Mouse (Mus musculus): ENCODE results near the gene Pcbp3. TPM values are rescaled to one million over a fixed set of nuclear protein-coding genes. Genes with fewer than 3 reads are reported as not detected.
"Not testable (repeated sequence)": the region's sequence is repeated elsewhere in the genome, so short reads cannot be mapped to it uniquely, and the experiment has no call there.

Gene Pcbp3
- polyA plus RNA-seq, 1 experiment from 2014 or later, result 18.9 TPM

GRCm38 (mm10) chr10:76978042-76978441 is 16.4 kb upstream of the Pcbp3 start:
- no peaks in the 10 kb centered on the region for H3K4me1 ChIP-seq (ENCODE audit: control insufficient read depth, insufficient read depth, low read length)
- no peak for ATAC-seq (ENCODE audit: low read depth)
- peaks cover 3% of the 10 kb centered on the region; the same call in 1 of the 2 replicates for H3K9me3 ChIP-seq (ENCODE audit: control insufficient read depth, low read length)
- no peak overlapping the region for H3K4me3 ChIP-seq (ENCODE audit: low read depth, low read length)
- 23% methylated on average over 2 of the region's 2 CpGs for WGBS
- no peaks in the 10 kb centered on the region for H3K36me3 ChIP-seq (ENCODE audit: control insufficient read depth, insufficient read depth, low read length)
- no peak overlapping the region for H3K4me2 ChIP-seq (ENCODE audit: low read depth, low read length)
- H3K27me3 ChIP-seq (replicated peaks; ENCODE audit: control insufficient read depth, insufficient read depth, low read length), result no peaks in the 10 kb centered on the region
- no peak overlapping the region for H3K9ac ChIP-seq (ENCODE audit: low read depth, low read length)
- peak; percentile 78 for DNase-seq (ENCODE audit: low spot score)
- no peak overlapping the region for H3K27ac ChIP-seq (replicated peaks; ENCODE audit: low read depth, low read length)

- no peak for ATAC-seq (ENCODE audit: low read depth)
- Histone ChIP-seq H3K9me3 (ENCODE audit: control insufficient read depth, low read length) (no peaks in the 10 kb centered on the region), H3K4me2 (ENCODE audit: low read depth, low read length) (no peak overlapping the region), H3K4me3 (ENCODE audit: low read depth, low read length) (no peak overlapping the region), H3K9ac (ENCODE audit: low read depth, low read length) (no peak overlapping the region), H3K36me3 (ENCODE audit: control insufficient read depth, insufficient read depth, low read length) (no peaks in the 10 kb centered on the region), H3K4me1 (ENCODE audit: control insufficient read depth, insufficient read depth, low read length) (no peaks in the 10 kb centered on the region), H3K27me3 (replicated peaks; ENCODE audit: control insufficient read depth, insufficient read depth, low read length) (no peaks in the 10 kb centered on the region), H3K27ac (replicated peaks; ENCODE audit: low read depth, low read length) (no peak overlapping the region)
- DNase-seq (ENCODE audit: low spot score), result no peak
- WGBS, result 27% methylated on average over 4 of the region's 4 CpGs
Measured at GRCm38 (mm10) chr10:76976699-76977098, 15.0 kb upstream of the Pcbp3 start.

- WGBS, result 23% methylated on average over 15 of the region's 15 CpGs
- Histone ChIP-seq H3K36me3 (ENCODE audit: control insufficient read depth, insufficient read depth, low read length) (no peaks in the 10 kb centered on the region), H3K4me1 (ENCODE audit: control insufficient read depth, insufficient read depth, low read length) (no peaks in the 10 kb centered on the region), H3K4me2 (ENCODE audit: low read depth, low read length) (no peak overlapping the region), H3K9ac (ENCODE audit: low read depth, low read length) (no peak overlapping the region), H3K4me3 (ENCODE audit: low read depth, low read length) (no peak overlapping the region), H3K9me3 (ENCODE audit: control insufficient read depth, low read length) (no peaks in the 10 kb centered on the region), H3K27me3 (replicated peaks; ENCODE audit: control insufficient read depth, insufficient read depth, low read length) (no peaks in the 10 kb centered on the region), H3K27ac (replicated peaks; ENCODE audit: low read depth, low read length) (no peak overlapping the region)
- DNase-seq (ENCODE audit: low spot score) (no peak), ATAC-seq (ENCODE audit: low read depth) (no peak)
Measured at GRCm38 (mm10) chr10:76973797-76974436, 12.2 kb upstream of the Pcbp3 start.

GRCm38 (mm10) chr10:76972318-76972717 is 10.6 kb upstream of the Pcbp3 start:
- not testable (repeated sequence) for H3K4me3 ChIP-seq (ENCODE audit: low read depth, low read length); H3K4me1 ChIP-seq (ENCODE audit: control insufficient read depth, insufficient read depth, low read length); H3K27ac ChIP-seq (replicated peaks; ENCODE audit: low read depth, low read length); H3K36me3 ChIP-seq (ENCODE audit: control insufficient read depth, insufficient read depth, low read length); H3K27me3 ChIP-seq (replicated peaks; ENCODE audit: control insufficient read depth, insufficient read depth, low read length); ATAC-seq (ENCODE audit: low read depth); H3K9me3 ChIP-seq (ENCODE audit: control insufficient read depth, low read length); DNase-seq (ENCODE audit: low spot score); H3K9ac ChIP-seq (ENCODE audit: low read depth, low read length); H3K4me2 ChIP-seq (ENCODE audit: low read depth, low read length)
- 65% methylated on average over 6 of the region's 6 CpGs for WGBS

- Histone ChIP-seq H3K27ac (replicated peaks; ENCODE audit: low read depth, low read length) (no peak overlapping the region), H3K4me1 (ENCODE audit: control insufficient read depth, insufficient read depth, low read length) (peaks cover 4% of the 10 kb centered on the region; the same call in 1 of the 2 replicates), H3K9me3 (ENCODE audit: control insufficient read depth, low read length) (no peaks in the 10 kb centered on the region), H3K9ac (ENCODE audit: low read depth, low read length) (no peak overlapping the region), H3K4me2 (ENCODE audit: low read depth, low read length) (no peak overlapping the region), H3K27me3 (replicated peaks; ENCODE audit: control insufficient read depth, insufficient read depth, low read length) (no peaks in the 10 kb centered on the region), H3K4me3 (ENCODE audit: low read depth, low read length) (no peak overlapping the region), H3K36me3 (ENCODE audit: control insufficient read depth, insufficient read depth, low read length) (no peaks in the 10 kb centered on the region)
- DNase-seq (ENCODE audit: low spot score) (no peak), ATAC-seq (ENCODE audit: low read depth) (no peak)
- WGBS, result 82% methylated on average over 7 of the region's 7 CpGs
Measured at GRCm38 (mm10) chr10:76970974-76971373, 9.3 kb upstream of the Pcbp3 start.

GRCm38 (mm10) chr10:76964436-76964835 is 2.7 kb upstream of the Pcbp3 start:
- no peak for ATAC-seq (ENCODE audit: low read depth)
- Histone ChIP-seq H3K9ac (ENCODE audit: low read depth, low read length) (no peak overlapping the region), H3K4me3 (ENCODE audit: low read depth, low read length) (no peak overlapping the region), H3K36me3 (ENCODE audit: control insufficient read depth, insufficient read depth, low read length) (no peaks in the 10 kb centered on the region), H3K4me2 (ENCODE audit: low read depth, low read length) (0 out of 2 replicates have a peak overlapping the region, but pooled peaks have one; percentile 3), H3K4me1 (ENCODE audit: control insufficient read depth, insufficient read depth, low read length) (peaks cover 28% of the 10 kb centered on the region), H3K27me3 (replicated peaks; ENCODE audit: control insufficient read depth, insufficient read depth, low read length) (no peaks in the 10 kb centered on the region), H3K9me3 (ENCODE audit: control insufficient read depth, low read length) (no peaks in the 10 kb centered on the region), H3K27ac (replicated peaks; ENCODE audit: low read depth, low read length) (no peak overlapping the region)
- DNase-seq (ENCODE audit: low spot score), result peak; percentile 30
- 8% methylated on average over 5 of the region's 6 CpGs for WGBS

GRCm38 (mm10) chr10:76963997-76964396 is 2.3 kb upstream of the Pcbp3 start:
- 12% methylated on average over 9 of the region's 9 CpGs for WGBS
- H3K27me3 ChIP-seq (replicated peaks; ENCODE audit: control insufficient read depth, insufficient read depth, low read length), result no peaks in the 10 kb centered on the region
- ATAC-seq (ENCODE audit: low read depth) (no peak), DNase-seq (ENCODE audit: low spot score) (peak; percentile 65)
- no peak overlapping the region for H3K27ac ChIP-seq (replicated peaks; ENCODE audit: low read depth, low read length)
- H3K9ac ChIP-seq (ENCODE audit: low read depth, low read length), result no peak overlapping the region
- peaks cover 28% of the 10 kb centered on the region for H3K4me1 ChIP-seq (ENCODE audit: control insufficient read depth, insufficient read depth, low read length)
- H3K36me3 ChIP-seq (ENCODE audit: control insufficient read depth, insufficient read depth, low read length), result no peaks in the 10 kb centered on the region
- H3K4me3 ChIP-seq (ENCODE audit: low read depth, low read length), result no peak overlapping the region
- H3K9me3 ChIP-seq (ENCODE audit: control insufficient read depth, low read length), result no peaks in the 10 kb centered on the region
- no peak overlapping the region for H3K4me2 ChIP-seq (ENCODE audit: low read depth, low read length)

GRCm38 (mm10) chr10:76961156-76961555 is 531 bp downstream of the Pcbp3 start:
- Histone ChIP-seq H3K27ac (replicated peaks; ENCODE audit: low read depth, low read length) (no peak overlapping the region), H3K36me3 (ENCODE audit: control insufficient read depth, insufficient read depth, low read length) (no peaks in the 10 kb centered on the region), H3K4me3 (ENCODE audit: low read depth, low read length) (peak overlapping the region; percentile 64), H3K9ac (ENCODE audit: low read depth, low read length) (peak overlapping the region; percentile 78), H3K4me2 (ENCODE audit: low read depth, low read length) (peak overlapping the region; percentile 97), H3K9me3 (ENCODE audit: control insufficient read depth, low read length) (no peaks in the 10 kb centered on the region), H3K27me3 (replicated peaks; ENCODE audit: control insufficient read depth, insufficient read depth, low read length) (no peaks in the 10 kb centered on the region), H3K4me1 (ENCODE audit: control insufficient read depth, insufficient read depth, low read length) (peaks cover 27% of the 10 kb centered on the region)
- ATAC-seq (ENCODE audit: low read depth), result no peak
- WGBS, result 14% methylated on average over 11 of the region's 11 CpGs
- DNase-seq (ENCODE audit: low spot score), result no peak

- no peak overlapping the region for H3K27ac ChIP-seq (replicated peaks; ENCODE audit: low read depth, low read length)
- DNase-seq (ENCODE audit: low spot score) (peak; percentile 52), ATAC-seq (ENCODE audit: low read depth) (no peak)
- no peaks in the 10 kb centered on the region for H3K27me3 ChIP-seq (replicated peaks; ENCODE audit: control insufficient read depth, insufficient read depth, low read length)
- no peaks in the 10 kb centered on the region for H3K9me3 ChIP-seq (ENCODE audit: control insufficient read depth, low read length)
- peaks cover 10% of the 10 kb centered on the region; the same call in 1 of the 2 replicates for H3K4me1 ChIP-seq (ENCODE audit: control insufficient read depth, insufficient read depth, low read length)
- no peak overlapping the region for H3K4me3 ChIP-seq (ENCODE audit: low read depth, low read length)
- H3K9ac ChIP-seq (ENCODE audit: low read depth, low read length), result no peak overlapping the region
- H3K4me2 ChIP-seq (ENCODE audit: low read depth, low read length), result no peak overlapping the region
- WGBS, result 52% methylated on average over 3 of the region's 3 CpGs
- H3K36me3 ChIP-seq (ENCODE audit: control insufficient read depth, insufficient read depth, low read length), result no peaks in the 10 kb centered on the region
Measured at GRCm38 (mm10) chr10:76958201-76958600, 3.5 kb downstream of the Pcbp3 start.
